Mouse (Mus musculus): ENCODE measurements around the gene Xpnpep1. TPM values are rescaled to one million over a fixed set of nuclear protein-coding genes. Genes with fewer than 3 reads are reported as not detected.

The Xpnpep1 gene
- polyA plus RNA-seq, 1 experiment: 185 TPM

DNA sequence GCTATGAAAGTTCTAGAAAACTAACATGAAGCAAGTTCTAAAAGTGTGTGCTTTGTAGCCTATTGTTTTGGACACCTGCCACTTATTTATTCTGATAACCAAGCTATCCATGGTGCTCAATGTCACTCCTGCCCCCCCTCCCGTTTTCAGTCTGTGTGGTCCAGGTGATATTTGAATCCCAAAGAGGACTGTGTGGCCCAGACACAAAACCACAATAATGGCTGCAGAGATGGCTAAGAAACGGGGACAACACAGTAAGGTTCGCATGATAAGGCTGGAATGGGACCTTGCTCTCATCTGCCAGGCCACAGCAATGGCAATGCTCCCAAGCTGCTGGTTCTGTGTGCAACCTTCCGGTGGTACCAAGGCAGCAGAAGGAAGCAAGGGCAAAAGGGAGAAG is 1.6 kb upstream of the Xpnpep1 start:
- peaks cover 7% of the 10 kb centered on the region for H3K4me1 ChIP-seq (ENCODE audit: control insufficient read depth, insufficient read depth, low read length)
- H3K9me3 ChIP-seq (replicated peaks; ENCODE audit: control insufficient read depth, insufficient read depth, low read length, poor library complexity, severe bottlenecking): 0 out of 2 replicates have a peak, but pooled peaks cover 1% of the 10 kb centered on the region
- no peak overlapping the region for H3K27ac ChIP-seq (ENCODE audit: insufficient read depth, low read length)
- H3K9ac ChIP-seq (ENCODE audit: low read depth, poor library complexity, severe bottlenecking): no peak overlapping the region
- TF ChIP-seq EP300 (IDR thresholded peaks at IDR 0.05; ENCODE audit: insufficient read depth, low read depth, low read length) (peak; percentile 75; the same call in 1 of the 2 replicates), POLR2A (IDR thresholded peaks at IDR 0.05; ENCODE audit: insufficient read depth, low read length) (no peak)
- H3K36me3 ChIP-seq (ENCODE audit: control insufficient read depth, insufficient read depth, low read length, poor library complexity, severe bottlenecking): no peaks in the 10 kb centered on the region
- H3K4me3 ChIP-seq (ENCODE audit: low read depth, low read length): no peak overlapping the region
- H3K27me3 ChIP-seq (ENCODE audit: control insufficient read depth, insufficient read depth, low read length, poor library complexity, severe bottlenecking): no peaks in the 10 kb centered on the region

- TF ChIP-seq EP300 (IDR thresholded peaks at IDR 0.05; ENCODE audit: insufficient read depth, low read depth, low read length) (no peak), CTCF (IDR thresholded peaks at IDR 0.05; ENCODE audit: low read depth, low read length) (no peak), POLR2A (IDR thresholded peaks at IDR 0.05; ENCODE audit: insufficient read depth, low read length) (no peak)
- H3K36me3 ChIP-seq (ENCODE audit: control insufficient read depth, insufficient read depth, low read length, poor library complexity, severe bottlenecking): peaks cover under 1% of the 10 kb centered on the region; the same call in 1 of the 2 replicates
- H3K27me3 ChIP-seq (ENCODE audit: control insufficient read depth, insufficient read depth, low read length, poor library complexity, severe bottlenecking): no peaks in the 10 kb centered on the region
- H3K9ac ChIP-seq (ENCODE audit: low read depth, poor library complexity, severe bottlenecking): no peak overlapping the region
- H3K4me3 ChIP-seq (ENCODE audit: low read depth, low read length): no peak overlapping the region
- H3K4me1 ChIP-seq (ENCODE audit: control insufficient read depth, insufficient read depth, low read length): peaks cover 7% of the 10 kb centered on the region
- 0 out of 2 replicates have a peak overlapping the region, but pooled peaks have one; percentile 16 for H3K27ac ChIP-seq (ENCODE audit: insufficient read depth, low read length)
- H3K9me3 ChIP-seq (replicated peaks; ENCODE audit: control insufficient read depth, insufficient read depth, low read length, poor library complexity, severe bottlenecking): no peaks in the 10 kb centered on the region
These were observed 1.1 kb upstream of the Xpnpep1 start for GRCm38 (mm10) chr19:53041133-53041510.

DNA sequence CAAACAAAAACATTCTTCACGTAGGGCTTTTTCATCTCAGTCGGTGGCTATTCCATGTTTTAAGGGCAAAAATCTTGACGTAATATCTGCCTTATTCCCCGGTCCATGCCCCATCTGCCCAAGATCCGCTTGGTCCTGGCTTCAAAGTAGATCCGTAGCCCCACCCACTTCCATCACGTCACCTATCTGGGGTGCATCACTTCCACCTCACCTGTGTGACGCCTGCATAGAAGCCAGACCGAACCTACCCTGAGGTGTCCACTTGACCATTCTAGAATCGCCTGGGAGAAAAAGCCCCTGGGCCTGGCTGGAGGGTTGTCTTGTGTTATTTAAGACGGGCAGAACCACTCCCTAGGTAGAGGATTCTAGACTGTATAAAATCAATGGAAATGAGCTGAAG is 924 bp downstream of the Xpnpep1 start:
- Histone ChIP-seq H3K36me3 (ENCODE audit: control insufficient read depth, insufficient read depth, low read length, poor library complexity, severe bottlenecking) (peaks cover 3% of the 10 kb centered on the region; the same call in 1 of the 2 replicates), H3K9me3 (replicated peaks; ENCODE audit: control insufficient read depth, insufficient read depth, low read length, poor library complexity, severe bottlenecking) (no peaks in the 10 kb centered on the region), H3K9ac (ENCODE audit: low read depth, poor library complexity, severe bottlenecking) (no peak overlapping the region), H3K4me3 (ENCODE audit: low read depth, low read length) (no peak overlapping the region), H3K27me3 (ENCODE audit: control insufficient read depth, insufficient read depth, low read length, poor library complexity, severe bottlenecking) (no peaks in the 10 kb centered on the region), H3K27ac (ENCODE audit: insufficient read depth, low read length) (peak overlapping the region; percentile 53), H3K4me1 (ENCODE audit: control insufficient read depth, insufficient read depth, low read length) (peaks cover 7% of the 10 kb centered on the region)
- TF ChIP-seq EP300 (IDR thresholded peaks at IDR 0.05; ENCODE audit: insufficient read depth, low read depth, low read length): no peak
- no peak for TF ChIP-seq CTCF (IDR thresholded peaks at IDR 0.05; ENCODE audit: low read depth, low read length)
- TF ChIP-seq POLR2A (IDR thresholded peaks at IDR 0.05; ENCODE audit: insufficient read depth, low read length): no peak

DNA sequence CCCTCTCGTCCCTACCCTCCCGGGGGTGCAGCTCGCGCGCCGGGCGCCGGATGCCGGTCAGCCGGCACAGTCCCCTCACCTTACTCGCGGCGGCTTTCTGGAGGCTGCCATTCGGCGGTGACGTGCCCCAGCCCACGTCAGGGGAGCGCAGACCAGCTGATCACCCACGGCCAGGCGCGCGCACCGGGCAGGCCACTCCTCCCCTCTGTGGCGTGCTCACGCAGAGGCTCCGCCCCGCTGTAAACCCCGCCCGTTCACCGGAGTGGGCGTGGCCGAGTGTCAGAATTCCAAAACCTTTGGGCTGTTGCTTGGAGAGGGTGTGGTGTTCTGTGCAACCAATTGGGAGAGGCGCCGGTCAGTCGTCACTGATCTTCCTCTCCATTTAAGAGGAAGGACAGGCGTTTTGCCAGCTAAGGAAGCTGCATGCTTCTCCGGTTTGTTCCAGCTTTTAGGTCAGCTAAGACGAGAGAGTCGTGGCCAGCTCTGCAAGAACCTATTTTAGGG is 1.5 kb downstream of the Xpnpep1 start:
- Histone ChIP-seq H3K27ac (ENCODE audit: insufficient read depth, low read length) (peak overlapping the region; percentile 53), H3K9ac (ENCODE audit: low read depth, poor library complexity, severe bottlenecking) (peak overlapping the region; percentile 92), H3K4me3 (ENCODE audit: low read depth, low read length) (peak overlapping the region; percentile 99), H3K27me3 (ENCODE audit: control insufficient read depth, insufficient read depth, low read length, poor library complexity, severe bottlenecking) (no peaks in the 10 kb centered on the region), H3K9me3 (replicated peaks; ENCODE audit: control insufficient read depth, insufficient read depth, low read length, poor library complexity, severe bottlenecking) (no peaks in the 10 kb centered on the region), H3K4me1 (ENCODE audit: control insufficient read depth, insufficient read depth, low read length) (peaks cover 7% of the 10 kb centered on the region), H3K36me3 (ENCODE audit: control insufficient read depth, insufficient read depth, low read length, poor library complexity, severe bottlenecking) (peaks cover 3% of the 10 kb centered on the region; the same call in 1 of the 2 replicates)
- peak; percentile 89 for TF ChIP-seq POLR2A (IDR thresholded peaks at IDR 0.05; ENCODE audit: insufficient read depth, low read length)
- TF ChIP-seq CTCF (IDR thresholded peaks at IDR 0.05; ENCODE audit: low read depth, low read length): no peak
- TF ChIP-seq EP300 (IDR thresholded peaks at IDR 0.05; ENCODE audit: insufficient read depth, low read depth, low read length): 0 out of 2 replicates have a peak, but pooled peaks have one; percentile 7

DNA sequence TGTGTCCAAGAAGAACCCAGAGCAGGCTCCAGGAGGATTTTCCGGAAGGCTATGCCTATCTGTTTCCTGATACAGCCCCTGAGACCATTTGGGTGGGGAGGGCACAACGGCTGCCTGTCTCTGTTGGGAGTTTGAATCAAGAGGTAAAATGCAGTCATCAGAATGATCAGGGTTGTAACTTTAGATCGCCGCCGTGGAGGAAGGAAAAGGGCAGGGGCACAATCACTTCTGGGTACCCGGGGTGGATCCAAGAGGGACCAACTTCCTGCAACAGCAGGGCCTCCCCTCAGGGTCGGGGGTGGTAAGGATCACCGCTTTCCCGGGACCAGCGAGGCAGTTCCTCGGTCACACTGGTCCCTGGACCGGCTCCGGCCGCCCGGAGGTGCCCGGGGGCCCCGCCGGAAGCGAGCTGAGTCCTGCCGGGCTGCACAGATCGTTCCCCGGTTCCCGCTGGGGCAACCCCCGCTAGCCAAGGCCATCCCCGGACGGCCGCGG is 2.0 kb downstream of the Xpnpep1 start:
- Histone ChIP-seq H3K4me3 (ENCODE audit: low read depth, low read length) (peak overlapping the region; percentile 99), H3K9ac (ENCODE audit: low read depth, poor library complexity, severe bottlenecking) (peak overlapping the region; percentile 92), H3K4me1 (ENCODE audit: control insufficient read depth, insufficient read depth, low read length) (peaks cover 7% of the 10 kb centered on the region), H3K27me3 (ENCODE audit: control insufficient read depth, insufficient read depth, low read length, poor library complexity, severe bottlenecking) (no peaks in the 10 kb centered on the region), H3K27ac (ENCODE audit: insufficient read depth, low read length) (no peak overlapping the region), H3K9me3 (replicated peaks; ENCODE audit: control insufficient read depth, insufficient read depth, low read length, poor library complexity, severe bottlenecking) (no peaks in the 10 kb centered on the region), H3K36me3 (ENCODE audit: control insufficient read depth, insufficient read depth, low read length, poor library complexity, severe bottlenecking) (peaks cover 3% of the 10 kb centered on the region; the same call in 1 of the 2 replicates)
- TF ChIP-seq EP300 (IDR thresholded peaks at IDR 0.05; ENCODE audit: insufficient read depth, low read depth, low read length): no peak
- no peak for TF ChIP-seq CTCF (IDR thresholded peaks at IDR 0.05; ENCODE audit: low read depth, low read length)
- no peak for TF ChIP-seq POLR2A (IDR thresholded peaks at IDR 0.05; ENCODE audit: insufficient read depth, low read length)

DNA sequence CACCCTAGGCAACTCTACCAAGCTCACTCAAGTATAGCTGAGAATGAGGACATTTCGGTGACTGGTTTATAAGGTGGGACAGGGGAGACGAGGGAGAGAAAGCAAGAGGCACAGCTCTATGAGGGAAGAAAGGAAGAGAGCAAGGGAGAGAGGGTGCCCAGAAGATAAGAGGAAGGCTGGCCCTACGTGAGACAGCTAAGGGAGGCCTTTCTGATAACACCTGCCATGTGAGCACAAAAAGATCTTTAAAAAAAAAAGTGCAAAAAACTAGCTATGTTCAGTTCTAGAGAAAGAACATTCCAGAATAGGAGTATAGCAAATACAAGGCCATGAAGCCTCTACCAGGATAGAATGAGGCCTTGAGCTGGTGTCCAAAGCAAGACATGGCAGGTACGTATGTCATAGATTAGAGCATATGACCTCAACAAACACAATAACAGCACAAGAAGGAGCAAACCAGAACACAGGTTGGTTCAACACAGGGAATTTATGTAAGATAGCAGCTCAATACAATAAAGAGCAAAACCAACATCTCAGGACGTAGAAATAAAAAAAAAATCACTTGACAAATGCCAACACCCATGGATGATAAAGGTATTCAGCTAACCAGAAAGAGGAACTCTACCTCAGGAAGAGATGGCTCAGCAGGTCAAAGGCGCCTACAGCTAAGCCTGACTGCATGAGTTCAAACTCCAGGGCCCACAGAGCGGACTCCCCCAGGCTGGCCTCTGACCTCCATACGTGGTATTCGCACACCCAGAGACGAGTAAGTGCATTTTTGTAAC is 6.7 kb downstream of the Xpnpep1 start:
- no peak overlapping the region for H3K4me3 ChIP-seq (ENCODE audit: low read depth, low read length)
- peaks cover 6% of the 10 kb centered on the region for H3K36me3 ChIP-seq (ENCODE audit: control insufficient read depth, insufficient read depth, low read length, poor library complexity, severe bottlenecking)
- TF ChIP-seq POLR2A (IDR thresholded peaks at IDR 0.05; ENCODE audit: insufficient read depth, low read length) (no peak), EP300 (IDR thresholded peaks at IDR 0.05; ENCODE audit: insufficient read depth, low read depth, low read length) (no peak), CTCF (IDR thresholded peaks at IDR 0.05; ENCODE audit: low read depth, low read length) (no peak)
- no peaks in the 10 kb centered on the region for H3K27me3 ChIP-seq (ENCODE audit: control insufficient read depth, insufficient read depth, low read length, poor library complexity, severe bottlenecking)
- no peak overlapping the region for H3K27ac ChIP-seq (ENCODE audit: insufficient read depth, low read length)
- no peak overlapping the region for H3K9ac ChIP-seq (ENCODE audit: low read depth, poor library complexity, severe bottlenecking)
- no peaks in the 10 kb centered on the region for H3K9me3 ChIP-seq (replicated peaks; ENCODE audit: control insufficient read depth, insufficient read depth, low read length, poor library complexity, severe bottlenecking)
- peaks cover 2% of the 10 kb centered on the region for H3K4me1 ChIP-seq (ENCODE audit: control insufficient read depth, insufficient read depth, low read length)

Measured in ES-Bruce4 (cell line).